Mouse (Mus musculus) limb, embryonic 14.5 days (tissue): Measurements from ENCODE around the gene Map3k10. TPM values are rescaled to one million over a fixed set of nuclear protein-coding genes. Genes with fewer than 3 reads are reported as not detected.

Source experiments
- ATAC-seq: fragments of 200-750 bp; cut with Nextera tagmentation; 2 replicates; pipeline ENCODE4 v1.8.0; 2017; ENCODE audit warnings: low read depth, moderate number of reproducible peaks, moderate TSS enrichment; ENCODE audit not compliant: low FRiP score
- DNase-seq: peaks from one replicate; pipeline ENCODE4 v3.0.0-alpha.2; 2015; ENCODE audit warnings: low spot score
- H3K27ac ChIP-seq: fragments of 300-500 bp; sonication (generic); replicated peaks from 2 replicates; pipeline ENCODE4 v1.5.1; 2014; ENCODE audit warnings: low read depth, mild to moderate bottlenecking, low read length, moderate library complexity, mixed read lengths
- H3K27me3 ChIP-seq: fragments of 300-500 bp; sonication (generic); 2 replicates; pipeline ENCODE4 v1.6.1; 2014; ENCODE audit warnings: low read length, mixed read lengths; ENCODE audit not compliant: control insufficient read depth, insufficient read depth
- H3K36me3 ChIP-seq: fragments of 300-500 bp; sonication (generic); 2 replicates; pipeline ENCODE4 v1.6.1; 2014; ENCODE audit warnings: mild to moderate bottlenecking, low read length, moderate library complexity, mixed read lengths; ENCODE audit not compliant: control insufficient read depth, insufficient read depth
- H3K4me1 ChIP-seq: fragments of 300-500 bp; sonication (generic); 2 replicates; pipeline ENCODE4 v1.6.1; 2014; ENCODE audit warnings: antibody characterized with exemption, low read length, mixed read lengths; ENCODE audit not compliant: control insufficient read depth, insufficient read depth
- H3K4me2 ChIP-seq: fragments of 300-500 bp; sonication (generic); replicated peaks from 2 replicates; pipeline ENCODE4 v1.6.1; 2014; ENCODE audit warnings: low read depth, mild to moderate bottlenecking, low read length, moderate library complexity; ENCODE audit not compliant: severe bottlenecking
- H3K4me3 ChIP-seq: fragments of 300-500 bp; sonication (generic); replicated peaks from 2 replicates; pipeline ENCODE4 v1.5.1; 2014; ENCODE audit warnings: low read length
- H3K9ac ChIP-seq: fragments of 300-500 bp; sonication (generic); 2 replicates; pipeline ENCODE4 v1.6.1; 2014; ENCODE audit warnings: mild to moderate bottlenecking, low read depth, low read length, moderate library complexity; ENCODE audit not compliant: severe bottlenecking
- H3K9me3 ChIP-seq: fragments of 300-500 bp; sonication (generic); 2 replicates; pipeline ENCODE4 v1.6.1; 2016; ENCODE audit warnings: low read length; ENCODE audit not compliant: control insufficient read depth
- POLR2A ChIP-seq: fragments of 200-500 bp; IDR thresholded peaks from 2 replicates; pipeline ENCODE4 v1.8.0; 2012; ENCODE audit warnings: inconsistent platforms, mild to moderate bottlenecking, moderate library complexity, borderline replicate concordance; ENCODE audit not compliant: insufficient read depth, insufficient read length; ENCODE audit errors: extremely low read depth
- WGBS: fragments of 180-500 bp; shearing (Covaris S2); extraction: QIAGEN DNeasy Blood & Tissue Kit; methylation state at CpG from one replicate; pipeline ENCODE4 v1.1.7; 2014; 5-methylcytosine and 5-hydroxymethylcytosine counted together
- polyA plus RNA-seq, 2 experiments: library from polyadenylated mRNA; depleted of rRNA in 1 of 2; stranded (reverse) in 1 of 2; unstranded in 1 of 2; fragments of >200 nt; fragmentation: Nextera tagmentation in 1 of 2; extraction: Ambion mirVana in 1 of 2; gene quantifications; 2 replicates each; pipeline versions ENCODE4 v1.2.1 to v1.2.3; 2012 to 2014

Gene Map3k10
- polyA plus RNA-seq, 2 experiments, result 8.8 to 34.4 TPM

GRCm38 (mm10) chr7:27685220-27685619 is 10.8 kb upstream of the Map3k10 start:
- H3K27me3 ChIP-seq, result no peaks in the 10 kb centered on the region
- no peak for TF ChIP-seq POLR2A
- H3K36me3 ChIP-seq, result no peaks in the 10 kb centered on the region
- WGBS, result 36% methylated on average over 5 of the region's 5 CpGs
- H3K4me3 ChIP-seq, result 0 out of 2 replicates have a peak overlapping the region, but pooled peaks have one; percentile 7
- H3K9me3 ChIP-seq, result no peaks in the 10 kb centered on the region
- ATAC-seq, result no peak
- H3K4me1 ChIP-seq, result peaks cover 8% of the 10 kb centered on the region
- H3K4me2 ChIP-seq, result peak overlapping the region; percentile 35
- no peak overlapping the region for H3K27ac ChIP-seq
- DNase-seq, result no peak
- no peak overlapping the region for H3K9ac ChIP-seq

DNA sequence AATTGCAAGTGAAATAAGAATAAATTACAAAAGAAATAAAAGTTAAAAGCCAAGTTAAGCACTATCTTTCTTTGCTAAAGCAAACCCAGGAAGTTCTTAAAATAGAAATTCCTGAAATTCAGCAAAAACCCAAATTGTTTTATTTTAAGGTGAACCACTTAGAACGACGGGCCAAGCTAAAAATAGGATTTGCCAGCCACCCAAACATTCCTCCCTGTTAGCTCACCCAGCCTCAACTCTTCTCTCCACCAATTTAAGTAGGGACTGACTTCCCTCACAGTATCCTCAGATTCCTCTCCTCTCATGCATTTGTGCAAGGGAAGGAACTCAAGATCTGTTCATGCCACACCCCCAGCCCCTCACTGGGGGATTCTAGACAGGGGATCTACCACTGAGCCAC is 8.8 kb upstream of the Map3k10 start:
- DNase-seq, result no peak
- WGBS, result 65% methylated on average over 2 of the region's 2 CpGs
- H3K9ac ChIP-seq, result no peak overlapping the region
- no peak overlapping the region for H3K4me3 ChIP-seq
- no peaks in the 10 kb centered on the region for H3K36me3 ChIP-seq
- H3K4me2 ChIP-seq, result no peak overlapping the region
- no peak overlapping the region for H3K27ac ChIP-seq
- H3K9me3 ChIP-seq, result no peaks in the 10 kb centered on the region
- ATAC-seq, result no peak
- no peak for TF ChIP-seq POLR2A
- no peaks in the 10 kb centered on the region for H3K27me3 ChIP-seq
- peaks cover 5% of the 10 kb centered on the region for H3K4me1 ChIP-seq

GRCm38 (mm10) chr7:27675222-27675612 is 819 bp upstream of the Map3k10 start:
- Histone ChIP-seq H3K36me3 (peaks cover 7% of the 10 kb centered on the region), H3K9ac (no peak overlapping the region; the same call in 1 of the 2 replicates)

DNA sequence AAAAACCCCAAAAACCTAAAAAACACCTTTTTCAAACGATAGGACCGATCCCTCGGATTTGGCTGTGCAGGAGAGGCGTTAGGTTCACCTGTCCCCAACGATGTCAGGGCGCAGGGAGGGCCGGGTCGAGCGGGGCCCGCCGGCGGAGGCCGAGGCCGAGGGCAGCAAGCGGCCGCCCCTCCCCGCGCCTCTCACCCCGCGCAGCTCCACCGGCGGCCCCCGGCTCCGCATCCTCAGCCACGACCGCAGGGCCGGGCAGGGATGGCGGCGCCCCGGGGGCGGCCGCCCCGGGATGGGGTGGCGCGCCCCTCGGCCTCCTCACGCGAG is 240 bp downstream of the Map3k10 start:
- H3K4me3 ChIP-seq, result peak overlapping the region; percentile 90
- peaks cover 11% of the 10 kb centered on the region for H3K36me3 ChIP-seq
- peak overlapping the region; percentile 91 for H3K27ac ChIP-seq
- peak; percentile 47 for ATAC-seq
- peak overlapping the region; percentile 86 for H3K9ac ChIP-seq
- DNase-seq, result no peak
- H3K9me3 ChIP-seq, result no peaks in the 10 kb centered on the region
- TF ChIP-seq POLR2A, result no peak
- H3K4me1 ChIP-seq, result peaks cover 19% of the 10 kb centered on the region
- peak overlapping the region; percentile 97 for H3K4me2 ChIP-seq
- WGBS, result 0% methylated on average over 15 of the region's 38 CpGs
- H3K27me3 ChIP-seq, result no peaks in the 10 kb centered on the region

More at GRCm38 (mm10) chr7:27675222-27675612, 819 bp upstream of the Map3k10 start:
- ATAC-seq (no peak), DNase-seq (no peak)
- WGBS, result 28% methylated on average over 14 of the region's 14 CpGs
- H3K4me3 ChIP-seq, result peak overlapping the region; percentile 90
- no peak overlapping the region for H3K27ac ChIP-seq
- peaks cover 19% of the 10 kb centered on the region for H3K4me1 ChIP-seq
- no peaks in the 10 kb centered on the region for H3K27me3 ChIP-seq
- H3K4me2 ChIP-seq, result peak overlapping the region; percentile 97
- H3K9me3 ChIP-seq, result no peaks in the 10 kb centered on the region
- TF ChIP-seq POLR2A, result no peak

DNA sequence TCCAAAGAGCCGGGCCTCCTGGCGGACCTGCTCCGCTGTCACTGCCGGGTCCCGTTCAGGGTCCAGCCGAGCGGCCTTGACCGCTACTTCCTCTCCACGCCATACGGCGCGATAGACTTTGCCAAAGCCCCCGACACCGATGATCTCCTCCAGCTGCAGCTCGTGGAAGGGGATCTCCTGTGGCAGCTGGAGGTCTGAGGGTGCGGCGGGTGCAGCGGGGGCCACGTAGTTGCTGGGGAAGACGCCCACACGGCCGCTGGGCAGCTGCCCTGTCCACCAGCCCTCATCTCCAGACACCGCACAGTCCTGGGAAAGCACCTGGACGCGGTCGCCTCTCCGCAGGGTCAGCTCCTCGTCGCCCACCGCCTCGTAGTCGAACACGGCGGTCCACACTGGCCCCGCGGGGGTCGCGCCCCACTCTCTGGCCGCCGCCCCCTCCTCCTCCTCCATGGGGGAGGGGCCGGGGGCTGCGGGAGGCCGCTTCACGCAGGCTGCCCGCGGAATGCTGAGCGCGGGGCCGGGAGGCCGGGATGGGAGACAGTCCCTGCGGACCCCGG is 745 bp downstream of the Map3k10 start:
- no peak for ATAC-seq

More for the DNA sequence above, 745 bp downstream of the Map3k10 start:
- TF ChIP-seq POLR2A, result no peak
- H3K36me3 ChIP-seq, result peaks cover 16% of the 10 kb centered on the region
- no peak overlapping the region for H3K27ac ChIP-seq
- no peak for DNase-seq
- H3K4me2 ChIP-seq, result peak overlapping the region; percentile 97
- H3K4me1 ChIP-seq, result peaks cover 19% of the 10 kb centered on the region
- peak overlapping the region; percentile 90 for H3K4me3 ChIP-seq
- WGBS, result 3% methylated on average over 39 of the region's 52 CpGs
- no peaks in the 10 kb centered on the region for H3K27me3 ChIP-seq
- peak overlapping the region; percentile 86 for H3K9ac ChIP-seq
- H3K9me3 ChIP-seq, result no peaks in the 10 kb centered on the region
